Mouse (Mus musculus): ENCODE data around the gene Gm49387. TPM values are rescaled to one million over a fixed set of nuclear protein-coding genes. Genes with fewer than 3 reads are reported as not detected.
A peak's percentile ranks its signal among the peaks of the same experiment; 100 is the strongest.

Gene Gm49387
- polyA plus RNA-seq, 1 experiment from 2014 or later: 0.69 TPM

DNA sequence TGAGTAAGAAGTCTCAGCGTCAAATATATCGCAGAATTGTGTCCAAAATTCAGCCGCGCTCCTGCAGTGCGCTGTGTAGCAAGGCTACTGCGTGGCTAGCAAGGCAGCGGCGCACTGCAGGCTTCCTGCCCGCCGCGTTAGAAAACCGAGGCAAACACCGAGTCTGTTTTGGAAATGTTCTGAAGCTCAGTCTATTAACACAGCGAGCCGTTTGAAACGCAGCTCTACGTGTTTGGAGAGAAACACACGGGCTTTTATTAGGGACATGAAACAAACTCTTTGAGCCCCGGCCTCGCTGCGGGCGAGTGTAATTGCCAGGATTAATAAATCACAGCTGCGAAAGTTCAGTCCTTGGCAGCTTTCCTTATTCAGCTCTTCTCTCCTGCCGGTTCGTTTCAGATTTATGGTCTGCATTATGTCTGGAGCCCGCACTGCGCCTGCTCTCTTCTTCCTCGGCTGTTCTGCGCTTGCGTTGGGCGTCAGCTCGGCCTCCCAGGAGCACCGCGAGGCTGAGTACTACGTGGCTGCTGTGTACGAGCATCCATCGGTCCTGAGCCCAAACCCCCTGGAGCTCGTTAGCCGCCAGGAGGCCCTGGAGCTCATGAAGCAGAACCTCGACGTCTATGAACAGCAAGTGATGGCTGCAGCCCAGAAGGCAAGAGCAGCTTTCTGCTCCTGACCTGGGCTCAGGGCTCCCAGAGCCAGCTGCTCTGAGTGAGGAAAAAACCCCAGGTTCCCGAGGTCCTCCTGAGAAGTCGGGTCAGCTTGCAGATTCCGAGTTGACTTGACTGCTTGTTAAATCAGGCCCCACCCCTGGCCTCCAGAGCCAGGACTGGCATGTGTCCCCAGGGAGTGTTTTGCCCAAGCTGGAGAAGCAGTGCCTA, 21.2 kb upstream of the Gm49387 start:
- H3K27me3 ChIP-seq: no peaks in the 10 kb centered on the region
- peak overlapping the region; percentile 76 for H3K4me2 ChIP-seq
- H3K4me1 ChIP-seq (replicated peaks): peaks cover 58% of the 10 kb centered on the region
- peak; percentile 56 for ATAC-seq (ENCODE audit: low read depth)
- 9% methylated on average over 44 of the region's 44 CpGs for WGBS (ENCODE audit: insufficient replicate concordance)
- peaks cover 2% of the 10 kb centered on the region for H3K36me3 ChIP-seq
- DNase-seq: peak; percentile 27
- peak overlapping the region; percentile 56 for H3K4me3 ChIP-seq (replicated peaks)
- no peaks in the 10 kb centered on the region for H3K9me3 ChIP-seq (replicated peaks)
- peak overlapping the region; percentile 73 for H3K27ac ChIP-seq
- peak overlapping the region; percentile 51 for H3K9ac ChIP-seq

DNA sequence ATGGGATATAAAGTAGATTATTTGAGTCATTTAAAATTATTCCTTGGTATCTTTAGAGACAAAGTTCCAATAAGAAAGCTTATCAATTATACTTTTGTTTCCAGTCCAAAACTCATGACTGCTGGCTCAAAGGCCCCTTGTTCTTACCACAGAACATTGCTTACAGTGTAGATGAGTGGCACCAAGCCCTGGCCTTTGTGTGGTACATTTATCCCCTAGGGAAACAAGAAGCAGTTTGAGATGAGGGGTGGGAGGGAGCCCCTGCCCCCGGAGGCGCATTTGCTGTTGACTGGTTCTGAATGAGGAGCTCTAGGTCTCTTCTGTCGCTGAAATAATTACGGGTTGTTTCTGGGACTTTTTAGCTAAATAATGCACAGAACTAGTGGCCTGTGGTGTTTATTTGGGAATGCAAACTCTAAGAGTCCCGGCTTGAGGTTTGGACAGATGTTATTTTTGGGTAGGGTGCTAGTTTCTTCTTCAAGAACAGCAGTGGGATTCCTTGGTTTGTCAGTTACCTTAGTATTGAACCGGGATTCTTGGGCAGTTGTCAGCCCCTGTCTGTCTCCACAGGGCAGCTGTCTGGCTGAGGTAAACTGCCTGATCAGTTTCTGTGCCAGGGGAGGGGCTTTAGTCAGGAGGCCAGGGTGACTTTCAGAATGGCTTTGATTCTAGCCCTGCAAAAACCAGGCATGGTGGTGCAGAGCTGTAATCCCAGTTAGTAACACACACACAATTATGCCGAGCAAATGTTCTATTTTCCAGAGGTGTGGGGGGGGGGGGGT, 19.8 kb upstream of the Gm49387 start:
- Histone ChIP-seq H3K4me1 (replicated peaks) (peaks cover 64% of the 10 kb centered on the region), H3K36me3 (no peaks in the 10 kb centered on the region), H3K9ac (no peak overlapping the region), H3K27ac (no peak overlapping the region), H3K4me2 (no peak overlapping the region), H3K4me3 (replicated peaks) (no peak overlapping the region), H3K27me3 (no peaks in the 10 kb centered on the region), H3K9me3 (replicated peaks) (no peaks in the 10 kb centered on the region)
- DNase-seq: no peak
- ATAC-seq (ENCODE audit: low read depth): no peak
- 74% methylated on average over 7 of the region's 7 CpGs for WGBS (ENCODE audit: insufficient replicate concordance)

DNA sequence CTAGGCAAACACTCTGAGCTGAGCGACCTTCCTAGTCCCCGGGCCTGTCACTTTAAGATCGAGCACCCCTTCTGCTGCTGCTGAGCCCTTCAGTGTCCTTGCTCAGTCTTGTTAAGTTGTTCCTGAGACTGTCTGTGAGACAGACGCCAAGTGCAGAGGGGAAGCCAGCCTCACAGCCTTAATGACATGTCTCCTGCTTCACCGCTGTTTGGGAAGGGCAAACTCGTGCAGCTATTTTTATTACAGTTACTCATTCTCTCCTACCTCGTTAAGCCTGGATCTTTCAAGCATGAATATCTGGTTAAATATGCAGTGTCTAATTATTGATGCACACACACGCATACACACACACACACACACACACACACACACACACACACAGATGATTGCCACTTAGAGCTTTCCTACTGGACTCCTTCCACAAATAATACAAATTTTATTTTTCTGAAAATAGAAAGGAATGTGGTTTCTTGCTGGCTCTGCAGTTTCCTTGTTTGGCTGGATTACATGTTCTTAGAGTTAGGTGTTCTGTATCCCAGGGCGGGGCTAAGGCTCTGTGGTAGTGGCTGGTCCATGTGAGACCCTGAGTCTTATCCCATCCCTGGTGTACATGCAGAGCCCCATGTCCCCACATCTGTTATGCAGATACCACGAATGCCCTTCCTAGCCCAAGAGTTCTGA, 19.0 kb upstream of the Gm49387 start:
- Histone ChIP-seq H3K4me3 (replicated peaks) (no peak overlapping the region), H3K4me2 (no peak overlapping the region), H3K9me3 (replicated peaks) (no peaks in the 10 kb centered on the region), H3K36me3 (no peaks in the 10 kb centered on the region), H3K27ac (no peak overlapping the region), H3K4me1 (replicated peaks) (peaks cover 58% of the 10 kb centered on the region), H3K9ac (no peak overlapping the region), H3K27me3 (no peaks in the 10 kb centered on the region)
- ATAC-seq (ENCODE audit: low read depth) (no peak), DNase-seq (no peak)
- 55% methylated on average over 10 of the region's 10 CpGs for WGBS (ENCODE audit: insufficient replicate concordance)

GRCm38 (mm10) chr14:31658126-31658680, 17.5 kb upstream of the Gm49387 start:
- no peak overlapping the region for H3K9ac ChIP-seq
- ATAC-seq (ENCODE audit: low read depth) (no peak), DNase-seq (no peak)
- no peaks in the 10 kb centered on the region for H3K9me3 ChIP-seq (replicated peaks)
- no peaks in the 10 kb centered on the region for H3K27me3 ChIP-seq
- no peak overlapping the region for H3K4me2 ChIP-seq
- WGBS (ENCODE audit: insufficient replicate concordance): 82% methylated on average over 8 of the region's 8 CpGs
- H3K4me3 ChIP-seq (replicated peaks): no peak overlapping the region
- H3K27ac ChIP-seq: no peak overlapping the region
- no peaks in the 10 kb centered on the region for H3K36me3 ChIP-seq
- H3K4me1 ChIP-seq (replicated peaks): peaks cover 58% of the 10 kb centered on the region

GRCm38 (mm10) chr14:31656857-31657645, 16.4 kb upstream of the Gm49387 start:
- H3K27ac ChIP-seq: no peak overlapping the region
- no peaks in the 10 kb centered on the region for H3K27me3 ChIP-seq
- DNase-seq (no peak), ATAC-seq (ENCODE audit: low read depth) (no peak)
- WGBS (ENCODE audit: insufficient replicate concordance): 29% methylated on average over 5 of the region's 5 CpGs
- no peak overlapping the region for H3K9ac ChIP-seq
- H3K9me3 ChIP-seq (replicated peaks): no peaks in the 10 kb centered on the region
- peaks cover 58% of the 10 kb centered on the region for H3K4me1 ChIP-seq (replicated peaks)
- H3K4me3 ChIP-seq (replicated peaks): no peak overlapping the region
- H3K4me2 ChIP-seq: no peak overlapping the region
- peaks cover 2% of the 10 kb centered on the region; the same call in 1 of the 2 replicates for H3K36me3 ChIP-seq

- Histone ChIP-seq H3K4me3 (replicated peaks) (no peak overlapping the region), H3K27me3 (no peaks in the 10 kb centered on the region), H3K4me2 (no peak overlapping the region), H3K9me3 (replicated peaks) (no peaks in the 10 kb centered on the region), H3K4me1 (replicated peaks) (peaks cover 58% of the 10 kb centered on the region), H3K36me3 (peaks cover 3% of the 10 kb centered on the region; the same call in 1 of the 2 replicates), H3K27ac (no peak overlapping the region), H3K9ac (no peak overlapping the region)
- ATAC-seq (ENCODE audit: low read depth) (no peak), DNase-seq (no peak)
- 70% methylated on average over 7 of the region's 7 CpGs for WGBS (ENCODE audit: insufficient replicate concordance)
These were observed 15.7 kb upstream of the Gm49387 start for GRCm38 (mm10) chr14:31656386-31656785.

DNA sequence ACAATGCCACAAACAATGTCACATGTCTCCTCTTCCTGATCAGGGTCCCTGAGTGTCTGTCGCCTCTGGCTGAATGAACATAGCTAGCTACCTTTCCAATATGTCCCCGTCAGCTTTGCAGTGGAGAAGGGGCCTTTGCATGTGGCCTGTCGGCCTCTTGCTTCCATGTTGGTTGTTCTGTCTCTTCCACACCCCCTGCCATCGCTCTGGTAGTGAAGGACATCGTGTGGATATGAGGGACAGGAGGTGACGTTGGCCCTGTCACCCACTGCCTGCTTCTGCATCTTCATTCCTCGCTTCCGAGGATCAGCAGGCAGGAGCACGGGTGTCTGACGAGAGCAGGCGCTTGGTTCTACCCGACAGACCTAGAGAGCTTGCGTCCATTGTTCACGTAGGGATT, 14.7 kb upstream of the Gm49387 start:
- Histone ChIP-seq H3K4me1 (replicated peaks) (peaks cover 55% of the 10 kb centered on the region), H3K27me3 (no peaks in the 10 kb centered on the region), H3K36me3 (peaks cover 3% of the 10 kb centered on the region; the same call in 1 of the 2 replicates), H3K9me3 (replicated peaks) (no peaks in the 10 kb centered on the region), H3K9ac (no peak overlapping the region), H3K4me2 (no peak overlapping the region), H3K4me3 (replicated peaks) (no peak overlapping the region), H3K27ac (no peak overlapping the region)
- WGBS (ENCODE audit: insufficient replicate concordance): 84% methylated on average over 14 of the region's 14 CpGs
- DNase-seq: no peak
- no peak for ATAC-seq (ENCODE audit: low read depth)

DNA sequence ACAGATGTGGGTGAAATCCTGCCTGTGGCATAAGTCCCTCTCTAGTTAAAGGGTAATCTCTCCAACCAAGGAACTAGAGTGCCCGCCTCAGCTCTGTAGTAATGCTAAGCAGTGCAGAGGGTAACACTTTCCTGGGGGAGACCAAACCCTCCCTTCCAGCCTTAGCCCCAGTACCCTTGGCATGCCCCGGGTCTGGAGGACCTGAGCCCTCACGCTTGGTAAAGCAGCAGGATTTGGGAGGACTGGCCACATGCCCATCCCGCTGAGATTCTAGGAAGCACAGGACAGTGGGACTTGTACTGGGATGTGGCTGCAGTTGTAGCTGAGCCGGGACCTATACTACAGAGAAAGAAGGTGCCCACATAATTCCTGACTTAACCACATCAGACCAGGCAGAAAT, 14.1 kb upstream of the Gm49387 start:
- H3K4me1 ChIP-seq (replicated peaks): peaks cover 53% of the 10 kb centered on the region
- no peak overlapping the region for H3K4me3 ChIP-seq (replicated peaks)
- H3K36me3 ChIP-seq: peaks cover 3% of the 10 kb centered on the region; the same call in 1 of the 2 replicates
- H3K27me3 ChIP-seq: no peaks in the 10 kb centered on the region
- H3K27ac ChIP-seq: no peak overlapping the region
- no peak overlapping the region for H3K9ac ChIP-seq
- no peak overlapping the region for H3K4me2 ChIP-seq
- 79% methylated on average over 5 of the region's 5 CpGs for WGBS (ENCODE audit: insufficient replicate concordance)
- no peaks in the 10 kb centered on the region for H3K9me3 ChIP-seq (replicated peaks)
- DNase-seq: no peak
- ATAC-seq (ENCODE audit: low read depth): no peak

DNA sequence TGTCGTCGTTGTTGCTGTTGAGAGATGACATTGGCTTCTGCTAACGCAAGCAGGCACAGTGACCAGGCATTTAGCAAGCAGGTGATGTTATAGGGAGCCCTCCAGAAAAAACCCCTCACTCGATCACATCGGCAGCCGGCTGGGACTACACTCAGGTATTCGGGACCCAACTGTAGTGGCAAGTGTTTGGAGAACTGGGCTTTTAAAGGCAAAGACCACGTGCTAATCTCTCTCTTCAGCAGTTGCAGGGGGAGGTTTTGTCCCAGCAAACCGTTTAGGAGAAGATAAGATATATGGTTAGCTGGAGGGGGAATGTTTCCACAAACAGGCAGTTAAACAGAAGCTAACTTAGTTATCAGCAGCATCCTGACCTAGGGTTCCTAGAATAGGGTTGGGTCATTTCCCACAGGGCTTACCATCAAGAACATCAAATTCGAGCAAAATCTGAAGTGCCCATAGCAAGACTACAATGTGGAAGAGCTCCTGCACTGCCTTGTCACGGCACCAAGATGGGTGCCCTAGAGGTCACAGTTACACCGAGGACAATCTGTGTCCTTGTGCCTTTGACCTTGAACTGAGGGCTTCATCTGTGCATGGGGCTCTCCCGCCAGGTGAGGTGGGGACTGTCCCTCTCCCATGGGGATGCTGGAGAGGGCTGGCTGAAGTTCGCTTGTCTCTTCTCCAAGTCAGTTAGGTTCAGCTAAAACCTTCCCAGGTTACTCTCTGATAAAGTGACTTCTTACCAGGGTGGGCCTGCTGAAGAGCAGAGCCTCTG, 12.6 kb upstream of the Gm49387 start:
- peak overlapping the region; percentile 67 for H3K27ac ChIP-seq
- H3K9me3 ChIP-seq (replicated peaks): no peaks in the 10 kb centered on the region
- peaks cover 3% of the 10 kb centered on the region; the same call in 1 of the 2 replicates for H3K36me3 ChIP-seq
- 47% methylated on average over 14 of the region's 14 CpGs for WGBS (ENCODE audit: insufficient replicate concordance)
- DNase-seq: no peak
- peaks cover 45% of the 10 kb centered on the region for H3K4me1 ChIP-seq (replicated peaks)
- H3K9ac ChIP-seq: peak overlapping the region; percentile 7; the same call in 1 of the 2 replicates
- ATAC-seq (ENCODE audit: low read depth): peak; percentile 76
- no peaks in the 10 kb centered on the region for H3K27me3 ChIP-seq
- peak overlapping the region; percentile 9; the same call in 1 of the 2 replicates for H3K4me2 ChIP-seq
- H3K4me3 ChIP-seq (replicated peaks): no peak overlapping the region

DNA sequence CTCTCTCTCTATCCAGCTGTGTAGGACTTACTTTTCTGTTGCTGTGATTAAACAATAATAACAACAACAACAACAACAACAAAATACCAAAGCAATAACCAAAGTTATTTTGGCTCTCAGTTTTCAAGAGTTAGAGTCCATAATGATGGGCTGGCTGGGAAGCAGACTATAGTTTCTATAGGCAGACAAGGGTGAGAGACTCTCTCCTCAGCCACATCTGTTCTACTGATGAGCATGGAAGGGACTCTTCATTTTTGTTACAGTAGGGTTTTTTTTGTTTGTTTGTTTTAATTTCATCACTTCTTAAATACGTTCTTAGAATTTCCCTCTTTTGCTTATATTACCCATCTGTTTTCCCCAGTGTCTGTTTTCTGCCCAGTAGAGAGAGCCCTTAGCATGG, 11.9 kb upstream of the Gm49387 start:
- Histone ChIP-seq H3K27me3 (no peaks in the 10 kb centered on the region), H3K27ac (peak overlapping the region; percentile 67), H3K4me1 (replicated peaks) (peaks cover 45% of the 10 kb centered on the region), H3K4me3 (replicated peaks) (no peak overlapping the region), H3K9me3 (replicated peaks) (no peaks in the 10 kb centered on the region), H3K36me3 (peaks cover 3% of the 10 kb centered on the region; the same call in 1 of the 2 replicates), H3K9ac (no peak overlapping the region), H3K4me2 (no peak overlapping the region)
- ATAC-seq (ENCODE audit: low read depth) (no peak), DNase-seq (no peak)
- 85% methylated on average over 1 of the region's 1 CpGs for WGBS (ENCODE audit: insufficient replicate concordance)
